Mouse (Mus musculus): ENCODE data around the gene Pigb.

Pigb gene

DNA sequence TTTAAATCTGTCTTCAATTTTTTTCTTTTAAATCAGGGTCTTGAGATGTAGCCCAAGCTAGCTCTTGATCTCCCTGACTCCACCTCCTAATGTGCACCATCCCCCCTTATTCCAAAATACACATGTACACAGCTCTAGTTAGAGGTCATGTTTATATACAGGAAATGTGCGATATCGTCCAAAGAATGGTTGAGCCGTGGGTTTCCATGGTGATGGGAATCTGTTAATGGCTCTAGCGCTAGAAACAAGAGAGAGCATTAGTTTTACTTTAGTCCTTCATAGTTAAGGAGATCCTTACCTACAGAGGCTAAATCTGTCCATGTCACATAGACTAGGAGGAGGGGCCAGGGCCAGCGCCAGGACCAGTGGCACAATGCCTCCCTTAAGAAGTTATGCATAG, 9.7 kb upstream of the Pigb start:
- in situ Hi-C loops (cut with MboI; ENCODE audit: unreplicated experiment in 2 of 2) = loop anchor here in 1 of 2 experiments (5.0 kb wide), 1 partner anchor 37 kb away; no protein-coding TSS in a partner anchor

- in situ Hi-C loops (cut with MboI; ENCODE audit: unreplicated experiment in 2 of 2) = loop anchor here in 1 of 2 experiments (5.0 kb wide), 1 partner anchor 38 kb away; no protein-coding TSS in a partner anchor
These were observed 8.7 kb upstream of the Pigb start for GRCm38 (mm10) chr9:73048927-73049326.

DNA sequence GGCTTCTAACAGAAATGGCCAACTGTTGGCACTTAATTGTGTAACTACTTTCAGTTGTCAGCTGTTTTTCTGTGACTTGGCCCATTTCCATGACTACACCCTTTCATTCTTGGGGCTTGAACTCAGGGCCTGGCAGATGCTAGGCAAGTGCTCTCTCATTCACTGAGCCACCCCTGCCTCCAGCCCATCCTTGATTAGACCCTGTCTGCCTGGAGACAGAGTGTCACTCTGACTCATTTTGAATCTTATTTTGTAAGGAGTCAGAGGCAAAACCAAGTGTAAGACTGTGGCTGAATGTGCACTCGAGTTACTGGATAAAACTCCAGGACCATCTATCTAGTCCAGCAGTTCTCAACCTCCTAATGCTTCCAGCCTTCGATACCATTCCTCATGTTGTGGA, 7.7 kb upstream of the Pigb start:
- in situ Hi-C loops (cut with MboI; ENCODE audit: unreplicated experiment in 2 of 2) = loop anchor here in 1 of 2 experiments (5.0 kb wide), 1 partner anchor 39 kb away; no protein-coding TSS in a partner anchor

GRCm38 (mm10) chr9:73045711-73046110, 5.5 kb upstream of the Pigb start:
- in situ Hi-C loops (cut with MboI; ENCODE audit: unreplicated experiment in 2 of 2) = loop anchor here in 1 of 2 experiments (5.0 kb wide), 1 partner anchor 42 kb away; no protein-coding TSS in a partner anchor

DNA sequence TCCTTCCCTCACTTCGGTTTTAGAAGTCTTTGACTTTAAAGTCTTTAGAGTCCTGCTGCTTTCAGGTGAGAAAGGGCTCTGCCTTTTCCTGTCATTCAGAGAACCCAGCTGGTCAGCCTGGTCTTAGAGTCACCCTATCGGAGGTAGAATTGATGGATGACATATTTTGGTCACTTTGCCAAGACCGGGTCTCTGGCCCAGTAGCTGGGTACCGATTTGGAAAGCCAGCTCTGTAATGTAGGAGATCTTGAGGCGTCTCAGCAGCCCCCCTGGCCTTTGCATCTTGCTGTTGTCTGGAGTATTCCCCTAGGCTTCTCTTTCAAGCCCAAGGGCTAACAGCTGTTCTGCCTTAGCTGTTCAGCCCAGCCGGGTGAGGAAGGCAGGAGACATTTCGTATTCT, 5.0 kb upstream of the Pigb start:
- in situ Hi-C loops (cut with MboI; ENCODE audit: unreplicated experiment in 2 of 2) = loop anchor here in 1 of 2 experiments (5.0 kb wide), 1 partner anchor 42 kb away; no protein-coding TSS in a partner anchor

- in situ Hi-C loops (cut with MboI; ENCODE audit: unreplicated experiment in 2 of 2) = loop anchor here (5.0 kb wide), 2 partner anchors 43 to 48 kb away; no protein-coding TSS in a partner anchor
These were observed 4.2 kb upstream of the Pigb start, which contains the start of gene Rab27a for GRCm38 (mm10) chr9:73044146-73045079. TSS of gene Rab27a (plus strand) at chr9:73044854.

- in situ Hi-C loops (cut with MboI; ENCODE audit: unreplicated experiment in 2 of 2) = no loop called here
These were observed 794 bp downstream of the Pigb start for GRCm38 (mm10) chr9:73039222-73039945.

GRCm38 (mm10) chr9:73033406-73033805, 6.8 kb downstream of the Pigb start:
- in situ Hi-C loops (cut with MboI; ENCODE audit: unreplicated experiment in 2 of 2) = no loop called here

DNA sequence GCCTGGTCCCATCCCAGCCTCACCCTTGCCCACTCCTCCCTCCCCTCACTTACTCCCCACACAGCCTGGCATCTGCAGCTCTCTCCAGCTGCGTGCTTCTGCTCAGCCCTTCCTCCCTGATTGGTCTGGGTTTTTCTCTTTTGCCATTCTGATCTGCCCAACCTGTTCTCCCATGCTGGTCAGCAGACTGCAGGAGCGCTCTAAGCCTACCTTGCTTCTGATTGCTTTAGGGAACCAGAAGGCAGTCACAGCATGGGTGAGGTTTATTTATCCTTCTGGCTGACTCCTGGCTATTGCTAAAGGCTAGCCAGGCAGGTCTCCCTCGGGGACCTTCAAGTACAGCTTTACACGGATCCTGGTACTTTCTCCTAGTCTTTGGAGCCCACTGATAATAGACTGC, 8.8 kb downstream of the Pigb start:
- in situ Hi-C loops (cut with MboI; ENCODE audit: unreplicated experiment in 2 of 2) = no loop called here

- in situ Hi-C loops (cut with MboI; ENCODE audit: unreplicated experiment in 2 of 2) = no loop called here
These were observed 9.7 kb downstream of the Pigb start for GRCm38 (mm10) chr9:73030443-73030842.

DNA sequence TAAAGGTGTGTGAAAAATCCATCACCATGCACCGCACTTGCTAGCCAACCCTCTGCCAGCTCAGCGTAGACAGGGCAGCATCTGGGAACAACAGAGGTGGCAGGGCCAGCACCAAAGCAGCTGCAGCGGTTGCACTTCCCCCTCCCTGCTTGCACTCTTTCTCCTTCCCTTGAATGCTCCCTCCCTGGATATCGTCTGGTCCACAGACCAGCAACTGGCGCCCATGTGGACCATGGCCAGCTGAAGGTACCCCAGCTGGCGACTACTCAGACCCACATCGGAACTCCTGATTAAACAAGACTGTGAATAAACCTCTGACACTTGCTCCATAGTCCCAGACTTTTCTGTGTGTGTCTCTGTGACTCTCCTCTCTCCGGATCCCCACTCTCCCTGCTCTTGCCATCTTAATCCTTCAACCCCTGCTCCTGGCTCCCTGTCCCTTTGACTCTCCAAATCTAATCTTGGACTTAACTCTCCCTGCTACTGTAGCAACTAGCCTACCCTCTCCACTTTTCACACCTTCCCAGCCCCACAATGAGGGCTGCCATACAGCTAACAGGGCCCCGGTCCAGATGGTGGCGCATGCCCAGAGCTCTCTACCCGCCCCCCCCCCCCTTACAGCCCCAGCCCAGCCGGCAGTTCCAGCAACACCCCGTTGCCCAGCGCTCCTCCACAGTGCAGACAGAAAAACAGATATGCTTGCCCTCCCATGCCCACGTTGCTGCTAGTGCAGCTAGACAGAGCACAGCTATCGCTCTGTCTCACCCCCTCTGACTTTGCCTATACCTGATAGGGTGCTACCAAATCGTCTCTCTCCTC, 14.2 kb downstream of the Pigb start:
- in situ Hi-C loops (cut with MboI; ENCODE audit: unreplicated experiment in 2 of 2) = no loop called here

DNA sequence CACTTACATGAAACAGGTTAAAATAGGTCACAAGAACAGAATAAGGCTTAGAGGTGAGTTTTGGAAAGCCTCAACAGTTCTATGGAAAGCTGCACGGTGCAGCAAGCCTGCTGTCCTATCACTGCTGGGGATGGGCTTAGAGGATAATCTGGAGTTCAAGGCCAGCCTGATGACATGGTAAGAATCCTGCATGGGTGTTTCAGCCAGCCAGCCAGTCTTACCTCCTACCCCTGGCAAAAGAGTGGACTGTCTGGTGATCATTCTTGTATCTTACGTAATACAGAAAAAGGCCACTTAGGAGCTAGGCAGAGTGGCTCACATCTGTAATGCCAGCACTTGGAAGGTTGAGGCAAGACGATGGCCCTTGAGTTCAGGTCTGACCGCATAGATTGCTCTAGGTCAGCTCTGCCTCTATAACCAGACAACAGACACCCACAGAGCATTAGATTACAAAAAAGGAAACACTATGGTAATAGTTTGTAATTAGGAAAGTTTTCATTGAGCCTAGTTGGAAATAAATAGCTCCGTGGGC, 19.5 kb downstream of the Pigb start:
- in situ Hi-C loops (cut with MboI; ENCODE audit: unreplicated experiment in 2 of 2) = no loop called here

DNA sequence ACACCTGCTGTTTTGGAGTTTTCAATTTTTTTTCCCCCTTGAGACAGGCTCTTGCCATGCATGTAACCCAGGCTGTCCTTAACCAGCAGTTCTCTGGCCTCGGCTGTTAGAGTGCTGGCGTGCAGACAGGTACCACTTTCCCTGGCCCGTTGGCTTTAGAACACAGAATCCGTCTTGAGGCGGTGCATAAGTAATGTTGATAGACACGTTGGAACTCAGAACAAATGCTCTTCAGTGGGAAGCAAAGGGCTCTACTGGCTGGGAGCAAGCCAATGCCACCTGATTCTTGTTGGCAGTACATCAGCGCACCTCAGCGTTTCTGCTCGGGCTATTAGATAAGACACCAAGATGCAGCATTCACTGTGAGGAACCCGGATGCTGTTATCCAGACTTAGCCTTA, 20.3 kb downstream of the Pigb start:
- in situ Hi-C loops (cut with MboI; ENCODE audit: unreplicated experiment in 2 of 2) = no loop called here

- in situ Hi-C loops (cut with MboI; ENCODE audit: unreplicated experiment in 2 of 2) = no loop called here
These were observed 25.5 kb downstream of the Pigb start for GRCm38 (mm10) chr9:73014724-73015123.

DNA sequence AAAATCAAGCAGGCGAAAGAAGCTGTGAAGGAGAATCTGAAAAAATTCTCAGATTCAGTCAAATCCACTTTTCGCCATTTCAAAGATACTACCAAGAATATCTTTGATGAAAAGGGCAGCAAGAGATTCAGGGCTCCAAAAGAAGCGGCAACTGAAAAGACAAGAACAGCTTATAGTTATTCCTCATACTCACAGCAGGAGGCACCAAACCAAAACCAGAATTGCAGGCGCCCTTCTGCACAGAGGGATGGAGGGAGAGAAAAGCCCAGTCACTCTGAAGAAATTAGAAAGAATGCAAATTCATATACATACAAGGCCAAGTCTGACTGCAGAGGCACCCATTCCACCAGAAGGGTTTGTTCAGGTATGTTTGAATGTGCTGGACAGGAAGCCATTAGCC, 27.5 kb downstream of the Pigb start:
- in situ Hi-C loops (cut with MboI; ENCODE audit: unreplicated experiment in 2 of 2) = no loop called here

DNA sequence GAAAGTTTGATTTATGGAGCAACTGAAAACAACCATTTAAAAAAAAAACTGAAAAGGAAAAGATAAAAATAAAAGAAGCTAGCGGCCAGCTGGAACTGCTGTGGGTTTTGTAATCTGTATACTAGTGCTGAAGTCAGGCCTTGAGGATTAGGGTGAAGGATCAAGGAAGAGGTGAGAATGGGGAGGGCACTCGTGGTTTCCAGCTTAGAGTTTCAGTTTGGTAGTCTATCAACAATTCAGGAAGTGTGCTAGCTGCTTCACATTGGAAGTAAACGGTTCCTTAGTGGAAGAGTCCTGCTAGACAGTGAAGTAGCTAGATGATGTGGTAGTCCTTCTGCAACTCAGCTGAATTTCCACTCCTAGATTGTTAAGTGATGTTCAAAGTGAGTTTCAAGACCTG, 31.8 kb downstream of the Pigb start:
- in situ Hi-C loops (cut with MboI; ENCODE audit: unreplicated experiment in 2 of 2) = no loop called here

GRCm38 (mm10) chr9:73006175-73006574, 34.0 kb downstream of the Pigb start:
- in situ Hi-C loops (cut with MboI; ENCODE audit: unreplicated experiment in 2 of 2) = no loop called here

DNA sequence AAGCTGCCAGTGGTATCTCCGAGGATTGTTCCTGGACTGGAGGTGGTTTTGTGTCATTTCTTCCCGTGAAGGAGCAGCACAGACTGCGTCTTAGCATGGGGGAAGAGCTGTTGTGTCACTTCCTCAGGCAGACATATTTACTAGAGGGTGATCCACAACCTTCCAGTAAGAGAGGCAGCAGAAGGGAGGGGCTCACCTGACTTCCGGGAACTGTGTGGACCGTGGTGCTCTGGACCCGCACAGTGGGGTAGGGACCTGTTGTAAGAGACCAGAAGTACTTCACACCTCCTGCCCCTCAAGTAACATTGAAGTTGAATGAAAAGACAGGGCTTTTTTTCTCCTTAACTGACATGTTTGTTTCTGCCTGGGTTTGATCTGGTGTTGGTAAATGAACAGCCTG, 35.1 kb downstream of the Pigb start:
- in situ Hi-C loops (cut with MboI; ENCODE audit: unreplicated experiment in 2 of 2) = no loop called here

DNA sequence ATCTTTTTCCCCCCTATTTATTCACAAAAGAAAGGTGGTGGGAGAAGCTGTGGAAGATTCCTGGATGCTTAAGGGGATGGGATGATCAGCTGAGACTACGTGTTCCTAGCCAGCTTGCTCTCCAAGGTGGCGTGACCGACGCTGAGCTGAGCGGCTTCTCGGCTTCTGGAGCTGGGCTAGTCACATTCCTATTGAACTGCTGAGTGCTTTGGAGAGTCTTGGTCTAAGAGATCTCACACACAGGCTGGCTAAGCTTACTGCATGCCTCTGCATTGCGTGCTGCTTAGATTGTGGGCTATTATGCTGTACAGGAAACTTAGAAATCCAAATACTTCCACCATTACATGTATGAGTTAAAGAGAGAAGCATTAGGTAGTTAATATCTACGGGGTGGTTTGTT, 36.1 kb downstream of the Pigb start:
- in situ Hi-C loops (cut with MboI; ENCODE audit: unreplicated experiment in 2 of 2) = no loop called here

- in situ Hi-C loops (cut with MboI; ENCODE audit: unreplicated experiment in 2 of 2) = no loop called here
These were observed 38.0 kb downstream of the Pigb start for GRCm38 (mm10) chr9:73002177-73002576.

Measured in v-Abl transformed pro-B cells (cell line).